Mouse (Mus musculus) heart, adult 2 months (tissue): ENCODE results near the gene Fjx1.

ENCODE experiments used
- CTCF ChIP-seq: fragments of 200-600 bp; IDR thresholded peaks from 2 replicates; pipeline ENCODE4 v1.8.1; 2022; ENCODE audit warnings: antibody characterized with exemption, mild to moderate bottlenecking, moderate library complexity
- EP300 ChIP-seq: fragments of 200-500 bp; IDR thresholded peaks from 2 replicates; pipeline ENCODE4 v1.6.1; 2011; ENCODE audit warnings: low read depth, low read length, control low read depth; ENCODE audit not compliant: insufficient read depth
- POLR2A ChIP-seq: fragments of 200-500 bp; IDR thresholded peaks from 2 replicates; pipeline ENCODE4 v1.6.1; 2011; ENCODE audit warnings: mild to moderate bottlenecking, low read depth, low read length, control low read depth; ENCODE audit not compliant: insufficient read depth

DNA sequence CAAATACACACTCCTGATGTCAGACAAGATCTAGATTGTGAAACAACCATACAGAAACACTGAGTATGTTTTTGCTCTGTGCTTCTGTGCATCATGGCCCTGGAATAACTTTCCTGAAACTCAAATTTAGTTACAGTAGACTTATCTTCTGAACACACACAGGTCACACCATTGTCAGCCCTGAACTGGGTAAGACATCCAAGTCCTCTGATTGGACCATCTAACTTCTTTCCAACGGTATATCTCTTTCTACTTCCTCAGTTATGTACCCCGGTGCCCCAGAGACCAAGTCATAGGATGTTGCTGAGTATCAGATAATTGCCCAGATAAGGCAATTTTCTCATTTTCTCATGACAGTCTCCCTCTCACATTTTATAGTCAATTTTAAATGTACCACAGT is 39.6 kb downstream of the Fjx1 start:
- no peak for TF ChIP-seq CTCF
- no peak for TF ChIP-seq POLR2A
- TF ChIP-seq EP300: no peak
